Mouse (Mus musculus): ENCODE measurements around the gene Plcb4. TPM values are rescaled to one million over a fixed set of nuclear protein-coding genes. Genes with fewer than 3 reads are reported as not detected.

The Plcb4 gene
- 6.0 TPM for polyA plus RNA-seq (2017; shearing (Covaris generic))

GRCm38 (mm10) chr2:135658486-135659390 is at the start of gene Plcb4:
Gene Plcb4 (plus strand): TSS chr2:135659011.

GRCm38 (mm10) chr2:136051688-136052289 is 393.0 kb downstream of the Plcb4 start, which contains the start of gene Lamp5:
Gene Lamp5 (plus strand): TSS chr2:136052239.

